Comparison of ENCODE assay signal across 12 mouse cellular contexts in genomic region chr4:105640793-105641192, GRCm38 (mm10).
DNase-seq lines count a peak whose midpoint lies in the region; ATAC-seq lines count a peak whose summit lies in the region.
"Had no signal": no experiment of that assay in that cellular context is flagged by ENCODE, and none has a peak within 500 bp of the region (broad histone marks: within the 10 kb centered on the region; RNA-seq: fewer than 3 reads in every experiment).

No protein-coding gene starts in this region.

- H3K9me3 ChIP-seq in lung, embryonic 16.5 days (ENCODE audit: control insufficient read depth, low read length), result no peaks in the 10 kb centered on the region
- no peaks in the 10 kb centered on the region for H3K9me3 ChIP-seq in hindbrain, embryonic 14.5 days (ENCODE audit: control insufficient read depth, low read length)
- H3K9me3 ChIP-seq: hindbrain, embryonic 15.5 days had no signal

- WGBS in lung, embryonic 16.5 days, result 11% methylated on average over 4 of the region's 4 CpGs
- 70% methylated on average over 4 of the region's 4 CpGs for WGBS in hindbrain, embryonic 14.5 days

- no peak overlapping the region for H3K4me3 ChIP-seq in lung, embryonic 16.5 days (ENCODE audit: low read length)
- no peak overlapping the region for H3K4me3 ChIP-seq in hindbrain, embryonic 14.5 days (replicated peaks; ENCODE audit: low read length)
- H3K4me3 ChIP-seq: erythroblast, embryonic 14.5 days; hindbrain, embryonic 15.5 days; left cerebral cortex, adult 2 months had no signal

- no peak overlapping the region for H3K4me2 ChIP-seq in lung, embryonic 16.5 days (ENCODE audit: low read depth, low read length)
- no peak overlapping the region for H3K4me2 ChIP-seq in hindbrain, embryonic 14.5 days (replicated peaks)
- H3K4me2 ChIP-seq: hindbrain, embryonic 15.5 days had no signal

- 0 out of 2 replicates have a peak overlapping the region, but pooled peaks have one; percentile 4 for H3K27ac ChIP-seq in lung, embryonic 16.5 days (ENCODE audit: low read length)
- no peak overlapping the region for H3K27ac ChIP-seq in hindbrain, embryonic 14.5 days
- H3K27ac ChIP-seq: hindbrain, embryonic 15.5 days; left cerebral cortex, adult 2 months had no signal

- no peaks in the 10 kb centered on the region for H3K27me3 ChIP-seq in lung, embryonic 16.5 days (ENCODE audit: control insufficient read depth, insufficient read depth, low read depth, low read length)
- no peaks in the 10 kb centered on the region for H3K27me3 ChIP-seq in hindbrain, embryonic 14.5 days (ENCODE audit: control insufficient read depth, insufficient read depth, low read length)
- H3K27me3 ChIP-seq: hindbrain, embryonic 15.5 days had no signal

- H3K9ac ChIP-seq in lung, embryonic 16.5 days (ENCODE audit: low read length), result no peak overlapping the region
- no peak overlapping the region for H3K9ac ChIP-seq in hindbrain, embryonic 14.5 days
- H3K9ac ChIP-seq: hindbrain, embryonic 15.5 days had no signal

- peak; percentile 95 for ATAC-seq in lung, embryonic 16.5 days (ENCODE audit: low read depth)
- no peak for ATAC-seq in hindbrain, embryonic 14.5 days (ENCODE audit: low FRiP score)

- H3K4me1 ChIP-seq in lung, embryonic 16.5 days (replicated peaks; ENCODE audit: control insufficient read depth, insufficient read depth, low read length), result peaks cover 3% of the 10 kb centered on the region
- no peaks in the 10 kb centered on the region for H3K4me1 ChIP-seq in hindbrain, embryonic 14.5 days (replicated peaks; ENCODE audit: control insufficient read depth, insufficient read depth, low read length)
- H3K4me1 ChIP-seq: hindbrain, embryonic 15.5 days had no signal

- DNase-seq in adrenal gland, adult (ENCODE audit: inconsistent age in 2 of 2, low spot score in 1 of 2), result peak; percentile 7 to 60
- no peak for DNase-seq in adrenal gland, adult 18-20 months (ENCODE audit: low spot score in 2 of 2)
- peak; percentile 28 to 37 for DNase-seq in kidney, postnatal 25 days
- DNase-seq in kidney, adult 9 months, result no peak
- peak; percentile 28 for DNase-seq in adrenal gland, postnatal 14 days
- no peak for DNase-seq in hindbrain, embryonic 14.5 days (ENCODE audit: low spot score)
- DNase-seq in left cerebral cortex, adult 11 months (ENCODE audit: low spot score), result no peak
- DNase-seq: cerebellum, adult 2 months had no signal

- no peaks in the 10 kb centered on the region for H3K36me3 ChIP-seq in lung, embryonic 16.5 days (ENCODE audit: control insufficient read depth, insufficient read depth, low read length)
- H3K36me3 ChIP-seq in hindbrain, embryonic 14.5 days (replicated peaks; ENCODE audit: control insufficient read depth, insufficient read depth), result no peaks in the 10 kb centered on the region
- H3K36me3 ChIP-seq: hindbrain, embryonic 15.5 days had no signal

Comparison
In these comparisons a context has a peak if more than half of its experiments do, and no peak if none do; other contexts are left out.
1. DNase-seq: peak in adrenal gland, adult (2 of 2), kidney, postnatal 25 days (2 of 2) and adrenal gland, postnatal 14 days (single experiment); none in adrenal gland, adult 18-20 months (0 of 2), kidney, adult 9 months (single experiment), hindbrain, embryonic 14.5 days (single experiment) and left cerebral cortex, adult 11 months (single experiment).